Mouse (Mus musculus) macrophage (primary cell): Measurements from ENCODE around the gene Gpr55. TPM values are rescaled to one million over a fixed set of nuclear protein-coding genes. Genes with fewer than 3 reads are reported as not detected.

Source experiments
- H3K27ac ChIP-seq: fragments of 350-480 bp; formaldehyde crosslinking; 2 replicates; pipeline ENCODE4 v1.9.0; 2021
- H3K36me3 ChIP-seq: fragments of 350-480 bp; formaldehyde crosslinking; 2 replicates; pipeline ENCODE4 v1.9.0; 2021; ENCODE audit errors: inconsistent target
- H3K4me3 ChIP-seq: fragments of 350-480 bp; formaldehyde crosslinking; 2 replicates; pipeline ENCODE4 v1.9.0; 2021; ENCODE audit errors: inconsistent target
- H3K79me2 ChIP-seq: fragments of 350-480 bp; formaldehyde crosslinking; 2 replicates; pipeline ENCODE4 v1.9.0; 2021; ENCODE audit errors: inconsistent target
- WGBS: methylation state at CpG from one replicate; pipeline ENCODE4 v1.1.7; 2026; ENCODE audit warnings: inconsistent platforms; ENCODE audit not compliant: missing documents; 5-methylcytosine and 5-hydroxymethylcytosine counted together
- polyA plus RNA-seq: library from polyadenylated mRNA; stranded (reverse); fragments of 250-400 nt; gene quantifications from 3 replicates; pipeline ENCODE4 v1.2.4, GENCODE M21; 2018; ENCODE audit warnings: inconsistent platforms

The Gpr55 gene
- polyA plus RNA-seq, 1 experiment from 2014 or later, result 0.22 TPM

- no peak overlapping the region for H3K27ac ChIP-seq
- no peaks in the 10 kb centered on the region for H3K79me2 ChIP-seq
- no peaks in the 10 kb centered on the region for H3K36me3 ChIP-seq
- H3K4me3 ChIP-seq, result no peak overlapping the region
- WGBS, result 44% methylated on average over 8 of the region's 8 CpGs
Observed at GRCm38 (mm10) chr1:85935148-85935852, 25.5 kb downstream of the Gpr55 start.

- Histone ChIP-seq H3K4me3 (no peak overlapping the region), H3K79me2 (no peaks in the 10 kb centered on the region), H3K36me3 (no peaks in the 10 kb centered on the region), H3K27ac (no peak overlapping the region)
- WGBS, result 27% methylated on average over 7 of the region's 7 CpGs
Observed at GRCm38 (mm10) chr1:85934560-85934959, 26.2 kb downstream of the Gpr55 start.

- no peak overlapping the region for H3K27ac ChIP-seq
- H3K36me3 ChIP-seq, result no peaks in the 10 kb centered on the region
- no peak overlapping the region for H3K4me3 ChIP-seq
- 16% methylated on average over 11 of the region's 11 CpGs for WGBS
- H3K79me2 ChIP-seq, result no peaks in the 10 kb centered on the region
Observed at GRCm38 (mm10) chr1:85933631-85934465, 27.0 kb downstream of the Gpr55 start.

GRCm38 (mm10) chr1:85933226-85933625 lies 27.6 kb downstream of the Gpr55 start:
- no peaks in the 10 kb centered on the region for H3K79me2 ChIP-seq
- no peak overlapping the region for H3K4me3 ChIP-seq
- H3K36me3 ChIP-seq, result no peaks in the 10 kb centered on the region
- WGBS, result 33% methylated on average over 7 of the region's 7 CpGs
- H3K27ac ChIP-seq, result no peak overlapping the region

- no peaks in the 10 kb centered on the region for H3K79me2 ChIP-seq
- H3K4me3 ChIP-seq, result no peak overlapping the region
- H3K27ac ChIP-seq, result no peak overlapping the region
- WGBS, result 81% methylated on average over 5 of the region's 5 CpGs
- H3K36me3 ChIP-seq, result no peaks in the 10 kb centered on the region
Observed at GRCm38 (mm10) chr1:85931170-85931569, 29.6 kb downstream of the Gpr55 start.

- Histone ChIP-seq H3K36me3 (no peaks in the 10 kb centered on the region), H3K79me2 (no peaks in the 10 kb centered on the region)
- WGBS, result 96% methylated on average over 6 of the region's 6 CpGs
Observed at GRCm38 (mm10) chr1:85929406-85929805, 31.4 kb downstream of the Gpr55 start.

GRCm38 (mm10) chr1:85928688-85929065 lies 32.1 kb downstream of the Gpr55 start:
- Histone ChIP-seq H3K79me2 (no peaks in the 10 kb centered on the region), H3K4me3 (no peak overlapping the region), H3K36me3 (no peaks in the 10 kb centered on the region), H3K27ac (no peak overlapping the region)
- WGBS, result 53% methylated on average over 4 of the region's 4 CpGs

More at GRCm38 (mm10) chr1:85929406-85929805, 31.4 kb downstream of the Gpr55 start:
- Histone ChIP-seq H3K4me3 (no peak overlapping the region), H3K27ac (no peak overlapping the region)

- H3K36me3 ChIP-seq, result no peaks in the 10 kb centered on the region
- H3K79me2 ChIP-seq, result no peaks in the 10 kb centered on the region
- no peak within 1 kb of the TSS for H3K4me3 ChIP-seq
- WGBS, result 72% methylated on average over 4 of the region's 4 CpGs
- no peak within 1 kb of the TSS for H3K27ac ChIP-seq
Observed at GRCm38 (mm10) chr1:85928057-85928687, 32.6 kb downstream of the Gpr55 start, which contains the start of gene 4933407L21Rik. Gene 4933407L21Rik (plus strand): TSS chr1:85928483.

- no peak overlapping the region for H3K27ac ChIP-seq
- no peak overlapping the region for H3K4me3 ChIP-seq
- no peaks in the 10 kb centered on the region for H3K36me3 ChIP-seq
- H3K79me2 ChIP-seq, result no peaks in the 10 kb centered on the region
- 84% methylated on average over 3 of the region's 5 CpGs for WGBS
Observed at GRCm38 (mm10) chr1:85925183-85925582, 35.6 kb downstream of the Gpr55 start.

GRCm38 (mm10) chr1:85922865-85923211 lies 38.0 kb downstream of the Gpr55 start:
- WGBS, result 88% methylated on average over 5 of the region's 5 CpGs
- no peaks in the 10 kb centered on the region for H3K36me3 ChIP-seq
- H3K79me2 ChIP-seq, result no peaks in the 10 kb centered on the region
- H3K4me3 ChIP-seq, result no peak overlapping the region
- H3K27ac ChIP-seq, result no peak overlapping the region

- Histone ChIP-seq H3K27ac (no peak overlapping the region), H3K79me2 (no peaks in the 10 kb centered on the region), H3K4me3 (no peak overlapping the region), H3K36me3 (no peaks in the 10 kb centered on the region)
- WGBS, result 92% methylated on average over 7 of the region's 7 CpGs
Observed at GRCm38 (mm10) chr1:85922127-85922864, 38.5 kb downstream of the Gpr55 start.

- no peaks in the 10 kb centered on the region for H3K79me2 ChIP-seq
- no peak overlapping the region for H3K4me3 ChIP-seq
- no peak overlapping the region for H3K27ac ChIP-seq
- WGBS, result 95% methylated on average over 7 of the region's 7 CpGs
- H3K36me3 ChIP-seq, result no peaks in the 10 kb centered on the region
Observed at GRCm38 (mm10) chr1:85921725-85922124, 39.1 kb downstream of the Gpr55 start.

- Histone ChIP-seq H3K36me3 (no peaks in the 10 kb centered on the region), H3K4me3 (no peak overlapping the region), H3K27ac (no peak overlapping the region), H3K79me2 (no peaks in the 10 kb centered on the region)
- 28% methylated on average over 7 of the region's 7 CpGs for WGBS
Observed at GRCm38 (mm10) chr1:85919621-85920020, 41.2 kb downstream of the Gpr55 start.

- Histone ChIP-seq H3K36me3 (no peaks in the 10 kb centered on the region), H3K4me3 (no peak overlapping the region), H3K79me2 (no peaks in the 10 kb centered on the region), H3K27ac (no peak overlapping the region)
- WGBS, result 98% methylated on average over 4 of the region's 4 CpGs
Observed at GRCm38 (mm10) chr1:85916830-85917450, 43.9 kb downstream of the Gpr55 start.
